Mouse (Mus musculus) erythroblast, embryonic 14.5 days (primary cell): ENCODE results near the gene Brca1. TPM values are rescaled to one million over a fixed set of nuclear protein-coding genes. Genes with fewer than 3 reads are reported as not detected.
"Not testable (repeated sequence)": the region's sequence is repeated elsewhere in the genome, so short reads cannot be mapped to it uniquely, and the experiment has no call there.

Experiments
- H3K27me3 ChIP-seq: 2 replicates; pipeline ENCODE4 v1.6.1; 2012; ENCODE audit warnings: inconsistent platforms; ENCODE audit not compliant: control insufficient read depth
- H3K36me3 ChIP-seq: 2 replicates; pipeline ENCODE4 v1.6.1; 2012; ENCODE audit warnings: mild to moderate bottlenecking, inconsistent platforms; ENCODE audit not compliant: control insufficient read depth
- H3K4me1 ChIP-seq: 2 replicates; pipeline ENCODE4 v1.6.1; 2012; ENCODE audit warnings: inconsistent platforms; ENCODE audit not compliant: control insufficient read depth
- H3K4me3 ChIP-seq: replicated peaks from 2 replicates; pipeline ENCODE3; 2012; ENCODE audit warnings: moderate library complexity, mild to moderate bottlenecking, inconsistent platforms
- H3K9me3 ChIP-seq: 2 replicates; pipeline ENCODE4 v1.6.1; 2012; ENCODE audit warnings: low read length, inconsistent platforms, mixed read lengths; ENCODE audit not compliant: control insufficient read depth
- GATA1 ChIP-seq: IDR thresholded peaks from 2 replicates; pipeline ENCODE4 v1.6.1; 2012; ENCODE audit warnings: low read length, inconsistent platforms, mixed read lengths
- TAL1 ChIP-seq: IDR thresholded peaks from 3 replicates; pipeline ENCODE4 v1.6.1; 2012; ENCODE audit warnings: low read length, inconsistent platforms, mixed read lengths
- polyA plus RNA-seq: library from polyadenylated mRNA; stranded (reverse); fragments of >175 nt; gene quantifications from 2 replicates; pipeline ENCODE4 v1.2.3, GENCODE M21; 2012

Gene Brca1
- polyA plus RNA-seq, 1 experiment, result 0.44 TPM

GRCm38 (mm10) chr11:101477194-101477551, 74.6 kb downstream of the Brca1 start:
- Histone ChIP-seq H3K9me3 (no peaks in the 10 kb centered on the region), H3K4me1 (peaks cover 11% of the 10 kb centered on the region), H3K4me3 (no peak overlapping the region), H3K27me3 (peaks cover 15% of the 10 kb centered on the region), H3K36me3 (no peaks in the 10 kb centered on the region)
- TF ChIP-seq TAL1 (no peak), GATA1 (no peak)

- H3K4me3 ChIP-seq, H3K4me1 ChIP-seq, H3K9me3 ChIP-seq, H3K36me3 ChIP-seq: not testable (repeated sequence)
- peaks cover 22% of the 10 kb centered on the region for H3K27me3 ChIP-seq
These were observed 75.4 kb downstream of the Brca1 start for GRCm38 (mm10) chr11:101476361-101476760.

GRCm38 (mm10) chr11:101474298-101474697, 77.5 kb downstream of the Brca1 start:
- Histone ChIP-seq H3K27me3 (peaks cover 42% of the 10 kb centered on the region), H3K4me3 (no peak overlapping the region), H3K36me3 (no peaks in the 10 kb centered on the region), H3K9me3 (no peaks in the 10 kb centered on the region), H3K4me1 (peaks cover 2% of the 10 kb centered on the region; the same call in 1 of the 2 replicates)
- TF ChIP-seq GATA1 (no peak), TAL1 (no peak)

GRCm38 (mm10) chr11:101473686-101474085, 78.1 kb downstream of the Brca1 start:
- H3K27me3 ChIP-seq, result peaks cover 42% of the 10 kb centered on the region
- not testable (repeated sequence) for H3K4me1 ChIP-seq

GRCm38 (mm10) chr11:101472336-101472735, 79.4 kb downstream of the Brca1 start:
- H3K36me3 ChIP-seq, result no peaks in the 10 kb centered on the region
- H3K9me3 ChIP-seq, result no peaks in the 10 kb centered on the region
- peaks cover 16% of the 10 kb centered on the region for H3K4me1 ChIP-seq
- peaks cover 56% of the 10 kb centered on the region for H3K27me3 ChIP-seq
- TF ChIP-seq TAL1 (no peak), GATA1 (no peak)
- H3K4me3 ChIP-seq, result no peak overlapping the region

More at GRCm38 (mm10) chr11:101473686-101474085, 78.1 kb downstream of the Brca1 start:
- H3K36me3 ChIP-seq, H3K9me3 ChIP-seq, H3K4me3 ChIP-seq: not testable (repeated sequence)

DNA sequence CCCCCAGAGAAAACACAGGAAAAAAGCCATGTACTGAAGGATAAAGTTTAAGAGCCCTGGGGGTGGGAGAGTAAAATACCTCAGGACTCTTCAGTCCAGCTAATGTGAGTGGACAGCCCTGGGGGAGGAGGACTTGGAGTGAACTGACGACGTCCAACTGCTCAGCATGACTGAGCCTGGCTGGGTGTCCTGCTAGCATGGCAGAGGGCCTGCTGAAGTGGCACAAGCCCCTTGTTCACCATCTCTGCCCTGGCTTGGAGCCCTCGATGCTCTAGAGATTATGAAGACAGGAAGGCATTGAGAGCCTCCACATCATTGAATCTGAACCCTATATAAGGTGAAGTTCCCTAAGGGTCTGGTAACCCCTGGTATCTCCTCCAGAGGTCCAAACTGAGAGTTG, 79.8 kb downstream of the Brca1 start:
- H3K36me3 ChIP-seq, result no peaks in the 10 kb centered on the region
- peaks cover 60% of the 10 kb centered on the region for H3K27me3 ChIP-seq
- no peak for TF ChIP-seq TAL1
- no peak for TF ChIP-seq GATA1
- H3K4me3 ChIP-seq, result no peak overlapping the region
- H3K4me1 ChIP-seq, result peaks cover 20% of the 10 kb centered on the region
- H3K9me3 ChIP-seq, result no peaks in the 10 kb centered on the region

DNA sequence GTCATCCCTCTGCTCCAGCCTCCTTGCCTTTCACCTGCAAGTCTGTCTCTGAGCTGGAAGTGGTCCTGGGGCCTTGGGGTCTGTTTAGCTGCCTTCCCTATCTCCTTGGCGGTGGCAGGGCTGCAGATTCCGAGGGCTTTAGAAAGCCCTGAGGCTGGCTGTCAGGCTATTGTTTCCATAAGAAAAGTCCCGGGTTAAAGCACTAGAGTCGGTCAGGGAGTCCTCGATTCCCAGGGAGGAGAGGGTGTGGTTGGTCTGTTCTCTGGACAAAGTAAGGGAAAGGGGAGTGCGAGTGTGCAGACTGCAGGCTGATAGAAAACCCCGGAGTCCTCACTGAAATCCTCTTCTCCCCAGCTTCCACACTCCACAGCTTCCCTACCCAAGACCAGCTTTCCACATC, 81.5 kb downstream of the Brca1 start:
- TF ChIP-seq TAL1 (no peak), GATA1 (no peak)
- H3K9me3 ChIP-seq, result no peaks in the 10 kb centered on the region
- peaks cover 36% of the 10 kb centered on the region for H3K4me1 ChIP-seq
- H3K4me3 ChIP-seq, result no peak overlapping the region
- H3K27me3 ChIP-seq, result peaks cover 77% of the 10 kb centered on the region
- H3K36me3 ChIP-seq, result no peaks in the 10 kb centered on the region

DNA sequence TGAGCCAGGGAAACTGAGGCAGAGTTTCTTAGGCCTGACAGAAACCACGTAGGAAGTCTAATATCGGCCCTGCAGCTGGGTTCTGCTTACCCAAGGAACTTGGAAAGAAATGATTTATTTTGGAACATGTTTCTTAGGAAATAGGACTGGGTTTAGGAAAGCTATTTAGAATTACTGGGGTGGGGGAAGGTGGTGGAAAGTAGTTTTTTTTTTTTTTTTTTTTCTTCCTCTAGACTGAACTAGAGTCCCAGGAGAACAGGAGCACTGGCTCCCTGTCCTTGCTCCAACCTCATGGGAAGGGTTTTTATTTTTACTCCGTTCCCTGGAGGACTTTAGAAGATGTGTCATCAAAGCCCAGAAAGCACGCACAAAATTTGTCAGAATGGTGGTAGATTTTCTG, 82.6 kb downstream of the Brca1 start:
- no peak overlapping the region for H3K4me3 ChIP-seq
- no peak for TF ChIP-seq GATA1
- TF ChIP-seq TAL1, result no peak
- H3K36me3 ChIP-seq, result no peaks in the 10 kb centered on the region
- peaks cover 44% of the 10 kb centered on the region for H3K4me1 ChIP-seq
- H3K27me3 ChIP-seq, result peaks cover 88% of the 10 kb centered on the region
- H3K9me3 ChIP-seq, result no peaks in the 10 kb centered on the region

- no peaks in the 10 kb centered on the region for H3K9me3 ChIP-seq
- no peaks in the 10 kb centered on the region for H3K36me3 ChIP-seq
- H3K27me3 ChIP-seq, result peaks cover 92% of the 10 kb centered on the region
- peak overlapping the region; percentile 62 for H3K4me3 ChIP-seq
- peaks cover 47% of the 10 kb centered on the region for H3K4me1 ChIP-seq
- no peak for TF ChIP-seq TAL1
- TF ChIP-seq GATA1, result no peak
These were observed 83.0 kb downstream of the Brca1 start for GRCm38 (mm10) chr11:101468731-101469130.

DNA sequence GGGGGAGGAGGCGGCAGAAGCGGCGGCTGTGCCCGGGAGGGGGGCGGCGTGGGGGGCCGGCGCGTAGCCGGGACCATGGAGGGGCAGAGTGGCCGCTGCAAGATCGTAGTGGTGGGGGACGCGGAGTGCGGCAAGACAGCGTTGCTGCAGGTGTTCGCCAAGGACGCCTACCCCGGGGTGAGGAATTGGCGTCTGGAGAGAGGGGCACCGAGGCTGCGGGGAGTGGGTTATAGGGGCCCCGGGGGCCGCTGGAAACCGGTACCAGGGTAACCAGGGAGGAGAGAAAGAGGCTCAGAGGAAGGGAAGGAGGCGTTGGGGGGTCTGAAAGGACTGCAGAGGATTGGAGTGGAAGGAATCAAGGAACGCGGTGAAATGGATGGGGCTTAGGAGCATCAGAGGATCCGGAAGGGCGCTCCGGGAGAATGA, 83.5 kb downstream of the Brca1 start:
- H3K4me3 ChIP-seq, result peak overlapping the region; percentile 62
- TF ChIP-seq GATA1 (no peak), TAL1 (no peak)
- H3K9me3 ChIP-seq, result no peaks in the 10 kb centered on the region
- no peaks in the 10 kb centered on the region for H3K36me3 ChIP-seq
- H3K27me3 ChIP-seq, result peaks cover 96% of the 10 kb centered on the region
- H3K4me1 ChIP-seq, result peaks cover 51% of the 10 kb centered on the region
